Mouse (Mus musculus) mouse embryonic stem cell (cell line): Measurements from ENCODE around the gene Cav2.

ENCODE experiments used
- in situ Hi-C, 2 experiments: fragments of 300-500 bp; cut with MboI; formaldehyde crosslinking; loops; 1 replicate in 1 of 2; 3 replicates in 1 of 2; pipeline ENCODE4 v1.14.3; 2019 to 2020; ENCODE audit warnings: low sequenced_read_pairs in 2 of 2, low pct_unique_long_range_greater_than_20kb in 1 of 2, mixed read lengths in 1 of 2; ENCODE audit not compliant: unreplicated experiment in 1 of 2

Gene Cav2

DNA sequence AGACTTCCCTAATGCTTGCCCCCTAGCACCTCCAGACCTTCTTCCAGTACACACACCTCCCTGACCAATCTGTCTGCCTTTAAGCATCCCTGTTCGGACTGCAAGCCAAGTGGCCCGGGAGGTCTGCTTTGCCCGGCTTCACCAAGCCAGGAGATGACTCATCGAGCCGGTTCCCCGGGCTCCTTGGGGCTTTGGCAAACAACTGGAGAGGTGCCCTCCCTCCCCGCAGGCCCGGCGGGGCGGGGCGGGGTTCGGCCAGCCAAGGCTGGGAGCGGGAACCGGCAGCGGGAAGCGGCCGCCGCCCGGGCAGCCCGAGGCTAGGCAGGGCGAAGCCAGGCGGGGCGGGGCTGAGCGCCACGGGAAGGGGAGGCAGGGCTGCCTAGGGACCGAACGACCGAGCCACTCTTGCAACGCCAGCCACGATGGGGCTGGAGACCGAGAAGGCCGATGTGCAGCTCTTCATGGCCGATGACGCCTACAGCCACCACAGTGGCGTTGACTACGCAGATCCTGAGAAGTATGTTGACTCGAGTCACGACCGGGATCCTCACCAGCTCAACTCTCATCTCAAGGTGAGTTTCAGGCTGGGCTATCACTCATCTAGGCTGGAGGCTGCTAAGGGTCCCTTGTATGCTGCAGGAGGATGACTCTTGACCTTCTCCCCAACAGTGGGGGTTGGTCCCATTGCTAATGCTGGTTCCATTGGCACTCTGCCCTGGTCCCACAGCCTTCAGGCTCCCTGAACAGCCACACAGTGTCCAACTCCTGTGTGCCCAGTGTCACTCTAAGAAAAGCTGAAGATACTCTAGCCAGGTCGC, at the start of gene Cav2:
TSS of gene Cav2 (plus strand) at position 247 of the 818 bp plus-strand sequence.
- in situ Hi-C loops = no loop called here

DNA sequence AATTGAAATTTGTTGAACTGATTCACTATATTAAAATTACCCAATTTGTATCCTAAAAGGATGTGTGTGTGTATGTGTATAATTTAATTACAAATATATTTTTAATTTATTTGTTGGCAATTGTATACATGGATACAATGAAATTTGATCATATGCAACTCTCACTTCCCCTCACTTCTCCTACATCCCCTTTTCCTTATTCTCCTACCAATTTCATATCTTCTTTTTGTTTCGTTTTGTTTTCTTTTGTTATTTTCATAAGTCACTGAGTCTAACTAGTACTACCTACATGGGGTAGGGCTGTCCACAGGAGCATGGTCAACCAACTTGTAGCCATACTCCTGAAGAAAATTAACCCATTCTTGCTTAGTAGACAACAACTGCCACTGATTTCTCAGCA, 41.3 kb upstream of the Cav2 start:
- in situ Hi-C loops = no loop called here

DNA sequence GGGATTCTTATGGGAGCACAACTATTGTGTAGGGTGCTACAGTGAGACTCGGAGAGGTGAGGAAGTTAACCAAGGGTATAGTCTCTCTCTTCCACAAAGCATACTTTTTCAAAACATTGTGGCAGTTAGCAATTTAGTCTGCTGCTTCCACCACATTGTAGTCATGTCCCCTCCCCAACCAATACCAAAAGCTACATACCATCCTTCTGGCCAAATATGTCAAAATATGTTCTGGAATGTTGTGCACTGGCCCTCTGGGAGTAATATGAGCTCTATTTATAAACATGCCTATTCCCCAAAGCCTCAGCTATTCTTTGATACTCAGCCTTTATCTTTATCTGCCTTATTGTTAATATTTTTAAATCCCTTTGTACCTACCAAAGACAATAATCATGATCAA, 40.0 kb upstream of the Cav2 start:
- in situ Hi-C loops = no loop called here

DNA sequence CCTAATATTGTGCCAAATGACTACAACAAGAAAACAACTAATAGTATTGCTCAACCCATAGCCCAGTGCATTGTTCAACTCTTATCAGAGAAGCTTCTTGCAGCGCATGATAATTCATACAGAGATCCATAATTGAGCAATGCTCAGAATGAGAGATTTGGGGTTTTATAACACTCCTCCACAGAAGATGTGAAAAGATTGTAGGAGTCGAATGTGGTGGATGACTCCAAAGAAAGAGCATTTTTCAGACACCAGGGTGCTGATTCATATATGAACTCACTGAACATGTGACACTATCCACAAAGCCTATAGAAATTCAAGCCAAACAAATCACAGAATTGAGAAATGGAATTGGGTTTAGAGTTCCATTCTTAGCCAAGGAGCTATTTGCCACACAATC, 34.0 kb upstream of the Cav2 start:
- in situ Hi-C loops = no loop called here

DNA sequence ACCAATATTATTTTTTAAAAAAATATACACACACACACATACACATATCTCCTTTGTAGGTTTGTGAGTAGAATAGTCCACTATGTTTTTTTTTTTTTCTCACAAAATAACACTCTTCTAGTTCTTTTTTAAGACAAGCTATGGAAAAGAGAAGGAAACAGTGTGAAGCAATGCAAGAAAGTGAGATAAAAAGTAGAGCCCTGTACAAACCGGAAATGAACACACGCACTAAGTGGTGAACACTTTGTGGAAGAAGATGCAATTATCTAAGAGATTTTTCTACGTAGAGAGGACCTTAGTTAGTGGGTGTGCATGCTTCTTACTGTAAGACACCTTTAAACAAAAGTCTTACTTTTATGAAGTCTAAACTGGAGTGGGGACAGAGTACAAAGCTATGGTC, 33.3 kb upstream of the Cav2 start:
- in situ Hi-C loops = no loop called here

DNA sequence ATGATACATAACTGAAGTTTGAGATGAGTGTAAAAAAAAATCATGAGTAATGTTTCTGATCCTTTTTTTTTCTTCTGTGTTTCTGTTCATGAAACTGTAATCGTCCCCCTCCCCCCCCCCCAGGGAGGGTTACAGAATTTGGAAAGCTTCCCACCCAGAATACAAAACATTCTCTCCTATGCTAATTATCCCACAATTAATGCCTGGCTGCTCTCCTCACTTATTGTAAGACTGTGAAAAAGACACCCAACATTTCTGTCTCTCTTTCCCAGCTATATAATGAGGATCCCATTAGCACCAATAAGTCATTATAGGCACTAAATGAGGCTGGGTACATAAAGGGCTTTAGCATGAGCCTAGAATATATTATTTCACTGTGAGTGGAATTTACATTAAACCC, 32.7 kb upstream of the Cav2 start:
- in situ Hi-C loops = no loop called here

DNA sequence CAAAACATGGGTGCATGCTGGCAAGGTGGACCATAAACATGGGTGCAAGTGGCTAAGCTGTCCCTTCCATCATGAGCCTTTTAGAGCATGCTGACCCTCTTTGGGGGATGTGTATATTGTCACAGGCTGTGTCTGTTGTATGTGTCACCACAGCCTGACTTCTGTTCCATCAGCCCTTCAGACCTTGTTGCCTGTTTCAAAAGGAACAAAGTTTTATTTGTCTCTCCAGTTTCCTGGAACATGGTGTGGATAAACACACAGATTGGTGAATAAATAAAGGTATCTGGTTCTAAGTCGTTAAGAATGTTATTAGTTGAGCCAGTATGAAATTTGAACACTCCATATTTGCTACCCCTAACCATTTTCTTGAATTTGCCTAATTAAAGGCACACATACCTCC, 29.0 kb upstream of the Cav2 start:
- in situ Hi-C loops = no loop called here

DNA sequence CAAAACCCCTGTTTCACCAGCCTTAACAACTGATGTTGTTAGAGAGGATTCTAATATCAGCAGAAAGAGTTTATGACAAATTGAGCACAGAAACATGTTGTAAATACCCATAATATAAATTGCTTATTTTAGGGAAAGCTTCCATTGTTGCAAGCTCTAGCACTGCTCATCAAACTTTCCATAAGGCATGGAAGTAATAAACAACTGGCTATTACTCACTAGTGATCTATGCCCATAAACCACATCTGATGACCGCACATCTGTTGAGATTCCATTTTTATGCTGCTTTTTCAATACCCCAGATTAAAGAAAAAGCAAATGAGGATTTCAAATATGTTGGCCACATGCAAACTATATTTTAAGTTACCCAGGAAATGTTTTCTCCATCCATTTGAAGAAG, 22.8 kb upstream of the Cav2 start:
- in situ Hi-C loops = no loop called here

DNA sequence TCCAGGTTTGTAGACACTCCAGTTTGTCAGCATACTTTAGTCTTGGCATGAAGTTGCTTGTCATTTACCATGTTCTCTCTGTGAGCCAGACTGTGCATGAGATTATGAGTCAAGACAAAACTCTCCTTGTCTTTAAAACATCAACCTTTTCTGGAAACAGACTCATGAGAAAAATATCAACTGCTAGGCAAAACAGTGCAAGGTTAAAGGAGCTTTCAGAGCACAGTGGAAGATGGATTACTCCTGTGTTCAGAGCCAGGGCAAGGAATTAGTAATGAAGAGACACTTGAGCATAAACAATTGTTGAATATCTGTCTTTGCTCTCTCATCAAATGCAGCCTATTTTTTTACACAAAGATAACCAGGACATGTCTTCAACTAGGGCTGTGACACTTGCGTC, 22.1 kb upstream of the Cav2 start:
- in situ Hi-C loops = no loop called here

DNA sequence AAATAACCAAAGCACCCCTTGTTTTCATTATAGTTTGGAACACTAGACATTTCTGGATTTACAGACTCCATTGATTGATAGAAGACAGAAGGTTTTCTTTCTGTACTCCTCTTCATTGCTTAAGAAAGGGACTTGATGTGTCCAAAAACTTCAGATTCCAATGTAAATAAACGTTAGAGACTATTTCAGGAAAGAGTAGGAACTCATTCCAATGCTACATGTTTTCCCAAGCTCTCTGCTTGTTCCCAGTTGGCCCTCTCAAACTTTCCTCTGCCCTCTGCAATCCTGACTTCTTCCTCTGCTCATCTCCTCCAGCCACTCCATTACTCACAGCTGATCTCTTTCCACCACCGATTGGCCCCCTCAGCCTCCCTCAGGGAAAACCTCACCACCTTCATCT, 18.2 kb upstream of the Cav2 start:
- in situ Hi-C loops = no loop called here

DNA sequence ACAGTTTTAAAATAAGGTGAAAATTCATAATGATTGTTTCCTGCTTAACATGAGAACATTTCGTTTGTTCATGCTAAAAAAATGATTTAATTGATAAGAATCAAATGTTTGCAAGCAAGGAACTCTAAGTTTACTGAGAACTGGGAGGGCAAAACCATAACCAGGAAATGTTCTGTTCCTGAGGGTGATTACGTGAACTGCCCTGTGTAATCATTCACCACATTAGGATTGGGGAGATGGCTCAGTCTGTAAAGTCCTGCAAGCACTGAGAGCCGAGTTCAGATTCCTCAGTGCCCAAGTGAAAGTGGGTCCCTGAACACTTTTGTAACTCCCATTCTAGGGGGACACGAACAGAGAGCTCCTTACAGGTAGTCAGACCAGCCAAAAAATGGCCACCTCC, 15.9 kb upstream of the Cav2 start:
- in situ Hi-C loops = no loop called here

DNA sequence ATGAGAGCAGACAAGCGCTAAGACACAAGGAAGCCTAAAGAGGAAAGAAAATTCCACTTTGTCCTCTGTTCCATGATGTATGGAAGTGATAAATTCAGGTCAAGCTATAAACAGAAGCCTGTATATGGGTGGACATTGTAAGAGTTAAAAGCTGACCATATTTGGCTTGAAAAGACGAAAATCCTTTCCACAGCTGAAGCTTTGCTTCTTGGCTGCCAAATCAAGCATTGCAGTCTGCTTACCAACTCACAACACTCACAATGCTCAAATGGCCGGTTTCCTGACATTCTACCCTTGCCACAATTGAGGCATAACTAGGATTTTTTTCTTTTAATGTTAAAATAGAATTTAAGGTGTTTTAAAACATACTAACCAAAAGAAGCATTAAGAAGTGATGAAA, 14.5 kb upstream of the Cav2 start:
- in situ Hi-C loops = no loop called here

DNA sequence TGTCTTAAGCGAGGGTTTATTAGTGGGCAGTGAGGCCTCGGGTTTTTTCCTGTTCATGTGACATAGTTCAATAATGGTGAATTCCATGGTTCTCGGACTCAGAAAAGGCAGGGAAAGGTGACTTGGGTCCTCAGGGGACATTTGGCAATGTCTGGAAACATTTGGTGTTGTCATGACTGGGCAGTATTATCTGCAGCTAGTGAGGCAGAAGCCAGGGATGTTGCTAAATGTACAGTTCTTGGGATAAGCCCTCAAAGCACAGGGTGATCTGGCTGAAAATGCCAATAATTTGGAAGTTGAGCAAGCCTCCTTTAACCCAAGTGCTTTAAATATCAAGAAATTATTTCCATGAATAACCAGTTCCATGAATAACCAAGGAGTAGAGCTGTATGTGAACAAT, 2.6 kb upstream of the Cav2 start:
- in situ Hi-C loops = no loop called here

DNA sequence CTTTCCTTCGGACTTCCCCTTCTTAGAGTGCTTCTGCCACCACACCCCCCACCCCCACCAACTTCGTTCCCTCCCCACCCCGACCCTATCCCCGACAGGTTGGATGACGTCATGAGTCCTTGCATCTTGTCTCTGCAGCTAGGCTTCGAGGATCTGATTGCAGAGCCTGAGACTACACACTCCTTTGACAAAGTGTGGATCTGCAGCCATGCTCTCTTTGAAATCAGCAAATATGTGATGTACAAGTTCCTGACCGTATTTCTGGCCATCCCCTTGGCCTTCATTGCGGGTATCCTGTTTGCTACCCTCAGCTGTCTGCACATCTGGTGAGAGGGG, 740 bp downstream of the Cav2 start:
- in situ Hi-C loops = no loop called here

DNA sequence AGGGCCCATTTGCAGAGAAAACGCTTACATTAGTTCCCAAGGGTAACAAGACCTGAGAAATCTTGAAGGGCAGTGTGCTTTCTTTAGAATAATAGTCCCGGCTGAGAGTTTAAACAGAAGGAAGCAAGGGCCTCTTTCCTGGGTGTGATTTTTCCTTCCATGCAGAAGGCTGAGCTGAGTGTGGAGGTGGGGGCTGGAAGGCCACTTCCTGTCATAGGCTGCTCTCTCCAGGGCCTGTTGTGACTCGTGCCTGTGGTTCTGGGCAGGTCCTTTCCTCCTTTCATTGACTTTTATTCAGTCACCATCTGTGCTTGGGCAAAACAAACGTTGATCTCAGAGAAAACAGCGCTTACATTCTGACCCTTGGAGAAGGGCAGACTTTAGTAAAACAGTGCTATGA, 1.2 kb downstream of the Cav2 start:
- in situ Hi-C loops = no loop called here

DNA sequence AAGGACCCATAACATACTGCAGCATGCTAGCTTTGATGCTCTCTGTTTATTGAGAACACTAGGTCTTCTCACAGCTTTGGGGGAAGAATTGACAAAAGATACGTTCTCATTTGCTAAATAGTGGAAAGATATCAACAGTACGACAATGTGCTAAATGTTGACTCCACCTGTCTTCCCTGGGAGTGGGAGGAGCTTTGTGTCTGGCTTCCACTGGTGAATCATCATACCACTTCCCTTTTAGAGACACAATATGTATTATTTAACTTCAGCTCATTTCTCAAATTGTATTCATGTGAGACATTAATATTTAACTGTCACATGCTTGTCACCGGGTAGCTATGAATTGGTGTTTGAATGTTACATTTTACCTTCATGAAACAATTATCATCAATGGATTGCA, 2.8 kb downstream of the Cav2 start:
- in situ Hi-C loops = no loop called here

DNA sequence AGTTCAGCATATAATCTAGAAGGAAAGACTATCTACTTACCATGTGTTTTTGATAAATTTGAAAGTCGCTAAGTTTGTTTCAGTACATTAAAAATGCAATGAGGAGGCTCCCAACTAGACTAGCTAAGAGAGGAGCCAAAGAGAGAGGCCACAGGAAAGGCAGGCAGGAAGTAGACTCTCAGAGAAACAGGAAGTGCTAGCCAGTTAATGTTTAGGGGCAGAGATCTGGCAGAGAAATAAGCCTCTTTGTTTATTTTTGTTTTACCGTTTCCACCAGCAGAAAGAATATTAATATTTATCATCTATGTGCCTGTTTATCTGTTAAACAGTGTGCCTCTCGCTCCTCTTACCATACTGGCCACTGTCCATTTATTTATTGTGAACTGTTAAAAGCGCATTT, 5.4 kb downstream of the Cav2 start:
- in situ Hi-C loops = no loop called here

DNA sequence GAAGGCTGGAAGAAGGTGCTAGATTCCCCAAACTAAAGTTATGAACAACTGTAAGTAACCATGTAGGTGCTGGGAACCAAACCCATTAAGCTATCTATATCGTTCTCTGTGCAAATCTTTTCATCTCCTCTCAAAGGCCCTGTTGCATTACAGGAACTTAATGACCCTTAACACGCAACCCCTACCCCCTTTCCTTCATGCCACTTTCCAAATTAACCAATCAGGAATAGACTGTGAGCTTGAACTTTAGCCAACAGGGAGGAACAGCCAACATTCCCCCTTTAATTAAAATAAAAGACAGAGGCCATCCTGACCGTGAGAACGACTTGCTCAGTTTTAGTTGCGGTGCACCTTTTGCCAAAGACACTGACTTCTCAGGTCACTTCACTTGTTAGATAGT, 14.1 kb downstream of the Cav2 start:
- in situ Hi-C loops = no loop called here

DNA sequence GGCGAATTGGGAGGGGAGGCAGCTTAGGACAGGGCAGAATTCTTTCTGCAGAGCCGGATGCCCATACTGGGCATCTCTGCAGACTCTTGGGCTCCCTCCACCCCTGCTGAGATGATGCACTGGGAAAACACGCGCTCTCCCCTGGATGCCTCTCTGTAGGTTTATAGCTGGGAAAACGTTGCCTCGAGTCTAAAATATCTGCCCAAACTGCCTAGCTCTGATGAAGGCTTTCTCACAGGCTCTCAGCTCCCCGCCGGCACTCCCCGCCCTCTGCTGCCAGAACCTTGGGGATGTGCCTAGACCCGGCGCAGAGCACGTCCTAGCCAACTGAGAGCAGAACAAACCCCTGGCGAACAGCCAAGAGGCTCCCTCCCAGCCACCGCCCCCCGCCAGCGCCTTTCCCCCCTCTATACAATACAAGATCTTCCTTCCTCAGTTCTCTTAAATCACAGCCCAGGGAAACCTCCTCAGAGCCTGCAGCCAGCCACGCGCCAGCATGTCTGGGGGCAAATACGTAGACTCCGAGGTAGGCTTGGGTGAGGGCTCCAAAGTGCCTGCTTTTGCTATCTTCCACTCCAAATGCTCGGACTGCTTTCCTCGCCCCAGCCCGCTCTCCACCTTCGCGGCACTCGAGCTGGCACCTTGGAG, 25.1 kb downstream of the Cav2 start, which contains the start of gene Cav1:
TSS of gene Cav1 (plus strand) at position 382 of the 648 bp plus-strand sequence.
- in situ Hi-C loops = no loop called here

DNA sequence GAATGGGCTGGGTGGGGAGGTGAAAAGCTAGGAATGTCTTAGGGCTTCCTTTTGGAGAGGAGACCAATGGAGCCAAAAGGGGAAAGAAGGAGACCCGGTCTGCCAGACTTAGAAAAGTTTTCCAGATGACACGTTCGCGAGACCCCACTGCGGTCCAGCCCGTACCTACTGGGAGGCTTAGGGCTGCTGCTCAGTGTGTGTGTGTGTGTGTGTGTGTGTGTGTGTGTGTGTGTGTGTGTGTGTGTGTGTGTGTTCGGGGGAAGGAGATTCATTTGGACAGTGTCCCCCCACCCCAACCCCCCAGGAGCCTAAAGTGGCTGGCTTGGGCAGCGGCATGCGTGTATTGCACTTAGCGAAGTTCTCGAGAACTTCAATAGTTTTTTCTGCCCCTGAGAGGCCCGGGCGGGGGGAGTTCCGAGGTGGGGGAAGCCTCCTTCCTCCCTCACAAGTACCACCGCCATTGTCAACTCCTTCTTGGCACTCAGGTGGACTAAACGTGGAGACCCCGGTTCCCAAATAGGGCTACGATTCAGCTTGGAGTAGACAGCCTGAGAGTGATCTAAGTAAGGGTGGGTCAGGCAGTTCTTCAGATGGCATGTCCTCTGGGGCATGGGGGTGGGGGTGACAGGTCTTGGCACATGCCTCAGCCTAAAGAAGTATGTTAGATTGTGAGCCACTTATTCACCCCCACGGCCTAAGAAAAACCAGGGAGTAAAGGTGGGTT, 25.8 kb downstream of the Cav2 start:
- in situ Hi-C loops = no loop called here
